Mouse (Mus musculus): ENCODE measurements around the gene Gm28305. TPM values are rescaled to one million over a fixed set of nuclear protein-coding genes. Genes with fewer than 3 reads are reported as not detected.

The Gm28305 gene
- total and polyA plus RNA-seq, 3 experiments: not detected

GRCm38 (mm10) chr9:104064571-104064970 lies 24.1 kb downstream of the Gm28305 start:
- H3K36me3 ChIP-seq (replicated peaks in 1 of 2; ENCODE audit: control insufficient read depth in 1 of 2, insufficient read depth in 1 of 2, low read length in 1 of 2): peaks cover 7 to 19% of the 10 kb centered on the region in 2 experiments
- no peaks in the 10 kb centered on the region for H3K9me3 ChIP-seq (replicated peaks; ENCODE audit: low read length)
- H3K27me3 ChIP-seq (replicated peaks): no peaks in the 10 kb centered on the region
- no peak overlapping the region; the same call in 1 of the 2 replicates for H3K9ac ChIP-seq (ENCODE audit: insufficient read depth, low read depth)
- no peak overlapping the region for H3K4me2 ChIP-seq (ENCODE audit: insufficient read depth, low read depth, poor library complexity, severe bottlenecking)
- H3K4me1 ChIP-seq (ENCODE audit: control insufficient read depth in 1 of 2, insufficient read depth in 2 of 2): peaks cover 2 to 21% of the 10 kb centered on the region in 2 experiments; a peak in 2 of 4 replicates
- no peak overlapping the region for H3K27ac ChIP-seq (ENCODE audit: insufficient read depth, low read depth)
- TF ChIP-seq RCOR1 (conservative IDR thresholded peaks at IDR 0.05; ENCODE audit: low read depth, low read length) (no peak), ZMIZ1 (IDR thresholded peaks at IDR 0.05; ENCODE audit: low read depth, low read length) (no peak), POLR2A (IDR thresholded peaks at IDR 0.05; ENCODE audit: low read depth, low read length) (no peak)
- dilution Hi-C loops (cut with MboI; ENCODE audit: extremely low pct_ligation_motif_present, extremely low pct_unique_long_range_greater_than_20kb, low sequenced_read_pairs): no loop called here
- peaks cover 20% of the 10 kb centered on the region for H3K79me2 ChIP-seq (replicated peaks; ENCODE audit: control insufficient read depth, extremely low read depth, insufficient read depth, poor library complexity, severe bottlenecking)
- in situ Hi-C loops (cut with MboI; ENCODE audit: low pct_ligation_motif_present, low pct_unique_long_range_greater_than_20kb, low sequenced_read_pairs): no loop called here
- H3K4me3 ChIP-seq (replicated peaks in 1 of 3; ENCODE audit: low read depth in 2 of 3, low read length in 2 of 3, poor library complexity in 1 of 3): no peak overlapping the region
- DNase-seq (ENCODE audit: extremely low read depth): no peak

GRCm38 (mm10) chr9:104070241-104070640 lies 29.8 kb downstream of the Gm28305 start:
- DNase-seq (ENCODE audit: extremely low read depth): no peak
- in situ Hi-C loops (cut with MboI; ENCODE audit: low pct_ligation_motif_present, low pct_unique_long_range_greater_than_20kb, low sequenced_read_pairs): no loop called here
- Histone ChIP-seq H3K9me3 (replicated peaks; ENCODE audit: low read length) (no peaks in the 10 kb centered on the region), H3K4me1 (ENCODE audit: control insufficient read depth in 1 of 2, insufficient read depth in 2 of 2) (no peaks in the 10 kb centered on the region), H3K4me3 (replicated peaks in 1 of 3; ENCODE audit: low read depth in 2 of 3, low read length in 2 of 3, poor library complexity in 1 of 3) (no peak overlapping the region), H3K79me2 (replicated peaks; ENCODE audit: control insufficient read depth, extremely low read depth, insufficient read depth, poor library complexity, severe bottlenecking) (no peaks in the 10 kb centered on the region), H3K4me2 (ENCODE audit: insufficient read depth, low read depth, poor library complexity, severe bottlenecking) (no peak overlapping the region), H3K9ac (ENCODE audit: insufficient read depth, low read depth) (no peak overlapping the region), H3K36me3 (replicated peaks in 1 of 2; ENCODE audit: control insufficient read depth in 1 of 2, insufficient read depth in 1 of 2, low read length in 1 of 2) (peaks cover 4 to 10% of the 10 kb centered on the region in 2 experiments), H3K27ac (ENCODE audit: insufficient read depth, low read depth) (no peak overlapping the region), H3K27me3 (replicated peaks) (no peaks in the 10 kb centered on the region)
- TF ChIP-seq PAX5 (IDR thresholded peaks at IDR 0.05; ENCODE audit: low read length) (no peak), MAX (IDR thresholded peaks at IDR 0.05; ENCODE audit: low read length) (no peak), ELF1 (IDR thresholded peaks at IDR 0.05; ENCODE audit: low read depth, low read length) (no peak), ETS1 (conservative IDR thresholded peaks at IDR 0.05; ENCODE audit: low read depth, low read length) (no peak), EP300 (IDR thresholded peaks at IDR 0.05; ENCODE audit: low read length) (no peak), CTCF (conservative IDR thresholded peaks at IDR 0.05 in 1 of 2, IDR thresholded peaks at IDR 0.05 in 1 of 2; ENCODE audit: low read depth in 2 of 2, low read length in 2 of 2) (no peak), ZC3H11A (IDR thresholded peaks at IDR 0.05; ENCODE audit: low read depth, low read length) (no peak), POLR2AphosphoS2 (IDR thresholded peaks at IDR 0.05; ENCODE audit: low read depth, low read length) (no peak), UBTF (IDR thresholded peaks at IDR 0.05; ENCODE audit: low read depth, low read length) (no peak), BHLHE40 (IDR thresholded peaks at IDR 0.05; ENCODE audit: low read depth, low read length) (no peak), HCFC1 (IDR thresholded peaks at IDR 0.05; ENCODE audit: low read depth, low read length) (no peak), GABPA (IDR thresholded peaks at IDR 0.05; ENCODE audit: insufficient replicate concordance, low read depth, low read length) (no peak), JUN (IDR thresholded peaks at IDR 0.05; ENCODE audit: insufficient read depth, low read depth, low read length) (no peak), NRF1 (IDR thresholded peaks at IDR 0.05; ENCODE audit: low read depth, low read length) (no peak), RAD21 (IDR thresholded peaks at IDR 0.05; ENCODE audit: low read depth, low read length) (no peak), JUND (conservative IDR thresholded peaks at IDR 0.05; ENCODE audit: low read depth, low read length) (no peak), IRF4 (IDR thresholded peaks at IDR 0.05; ENCODE audit: low read depth, low read length) (no peak), NELFE (IDR thresholded peaks at IDR 0.05; ENCODE audit: low read depth, low read length) (no peak)
- dilution Hi-C loops (cut with MboI; ENCODE audit: extremely low pct_ligation_motif_present, extremely low pct_unique_long_range_greater_than_20kb, low sequenced_read_pairs): no loop called here
